Mouse (Mus musculus) lung, adult 2 months (tissue): ENCODE results near the gene Vps13d. TPM values are rescaled to one million over a fixed set of nuclear protein-coding genes. Genes with fewer than 3 reads are reported as not detected.

ENCODE experiments used
- DNase-seq: peaks from one replicate; pipeline ENCODE4 v3.0.0; 2022
- H3K4me1 ChIP-seq: fragments of 200-500 bp; 2 replicates; pipeline ENCODE4 v1.6.1; 2011; ENCODE audit warnings: low read length; ENCODE audit not compliant: control insufficient read depth, insufficient read depth
- H3K4me3 ChIP-seq: fragments of 200-500 bp; replicated peaks from 2 replicates; pipeline ENCODE3; 2011; ENCODE audit warnings: low read depth, mild to moderate bottlenecking, control low read depth, low read length; ENCODE audit errors: extremely low read depth
- CTCF ChIP-seq: fragments of 200-500 bp; IDR thresholded peaks from 2 replicates; pipeline ENCODE4 v1.5.1; 2011; ENCODE audit warnings: mild to moderate bottlenecking, low read length, control low read depth; ENCODE audit not compliant: insufficient read depth
- POLR2A ChIP-seq: fragments of 200-500 bp; IDR thresholded peaks from 2 replicates; pipeline ENCODE4 v1.6.1; 2011; ENCODE audit warnings: low read depth, mild to moderate bottlenecking, control low read depth, low read length, borderline replicate concordance; ENCODE audit errors: extremely low read depth
- WGBS: fragments of 180-500 bp; shearing (Covaris S2); methylation state at CpG from one replicate; pipeline ENCODE4 v1.1.7; 2018; 5-methylcytosine and 5-hydroxymethylcytosine counted together
- polyA plus RNA-seq: library from polyadenylated mRNA; depleted of rRNA; stranded (reverse); fragments of >200 nt; gene quantifications from 2 replicates; pipeline ENCODE4 v1.2.3, GENCODE M21; 2012

The Vps13d gene
- polyA plus RNA-seq, 1 experiment = 15.7 TPM

DNA sequence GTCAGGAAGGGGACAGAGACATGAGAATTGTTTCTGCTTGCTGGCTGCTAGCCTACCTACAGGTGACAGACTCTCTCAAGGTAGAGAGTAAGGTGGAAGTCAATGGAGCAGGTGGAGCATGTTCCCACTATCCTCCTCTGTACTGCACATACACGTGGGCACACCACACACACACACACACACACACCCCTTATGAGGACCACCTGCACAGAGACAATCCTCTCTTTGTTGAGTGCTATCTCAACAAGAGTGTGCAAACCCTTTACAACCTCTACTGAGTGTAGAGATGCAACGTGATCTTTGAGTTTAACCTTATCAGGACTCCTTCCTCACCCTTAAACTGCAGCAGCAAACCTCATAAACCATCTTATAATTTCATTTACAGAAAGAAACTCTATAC lies 8.5 kb upstream of the Vps13d start:
- WGBS = 42% methylated on average over 2 of the region's 2 CpGs
- H3K4me3 ChIP-seq = no peak overlapping the region
- peaks cover 17% of the 10 kb centered on the region for H3K4me1 ChIP-seq
- no peak for DNase-seq
- no peak for TF ChIP-seq CTCF
- no peak for TF ChIP-seq POLR2A

DNA sequence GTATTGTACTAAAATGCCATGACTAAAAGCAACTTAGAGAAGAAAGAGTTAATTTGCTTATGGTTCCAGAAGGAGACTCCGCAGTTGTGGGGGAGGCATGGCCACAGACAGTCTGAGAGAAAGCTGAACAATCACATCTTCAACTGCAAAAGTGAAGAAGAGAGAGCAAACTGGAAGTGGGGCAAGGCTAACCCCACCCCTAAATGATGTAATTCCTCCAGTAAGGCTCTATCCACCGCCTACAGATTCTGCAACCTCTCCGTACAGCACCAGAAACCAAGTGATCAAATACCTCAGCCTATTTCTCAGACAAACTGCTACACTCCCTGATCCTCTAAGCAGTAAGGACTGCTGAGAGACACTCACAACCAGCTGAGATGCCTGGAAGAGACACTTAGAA lies 6.6 kb upstream of the Vps13d start:
- no peak for TF ChIP-seq POLR2A
- TF ChIP-seq CTCF = no peak
- Histone ChIP-seq H3K4me3 (no peak overlapping the region), H3K4me1 (peaks cover 13% of the 10 kb centered on the region)
- WGBS = 46% methylated on average over 3 of the region's 3 CpGs
- DNase-seq = no peak

GRCm38 (mm10) chr4:145199982-145200699 lies 5.3 kb upstream of the Vps13d start:
- Histone ChIP-seq H3K4me3 (no peak overlapping the region), H3K4me1 (peaks cover 13% of the 10 kb centered on the region)
- no peak for TF ChIP-seq POLR2A
- no peak for TF ChIP-seq CTCF
- 15% methylated on average over 11 of the region's 11 CpGs for WGBS
- DNase-seq = peak; percentile 55

DNA sequence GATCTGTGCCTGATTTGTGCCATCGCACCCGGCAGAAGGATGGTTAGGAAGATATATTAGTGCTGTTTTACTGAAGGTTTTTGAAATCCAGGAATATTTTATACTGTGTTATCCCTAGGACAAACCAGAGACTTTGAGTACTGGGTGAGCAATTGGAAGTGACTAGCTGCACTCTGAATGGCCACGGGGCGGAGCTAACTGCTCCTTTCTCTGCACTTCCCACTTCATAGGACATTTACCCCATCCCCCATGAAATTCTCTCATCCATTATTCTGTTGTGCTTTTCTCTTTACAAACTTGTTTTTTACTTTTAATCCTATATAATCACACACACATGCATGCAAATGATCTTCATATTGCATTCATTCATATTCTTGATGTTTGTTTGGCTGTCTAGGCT lies 1.8 kb upstream of the Vps13d start:
- no peak overlapping the region for H3K4me3 ChIP-seq
- H3K4me1 ChIP-seq = peaks cover 19% of the 10 kb centered on the region
- WGBS = 79% methylated on average over 4 of the region's 4 CpGs
- TF ChIP-seq POLR2A = no peak
- TF ChIP-seq CTCF = peak; percentile 22; the same call in 1 of the 2 replicates
- no peak for DNase-seq

DNA sequence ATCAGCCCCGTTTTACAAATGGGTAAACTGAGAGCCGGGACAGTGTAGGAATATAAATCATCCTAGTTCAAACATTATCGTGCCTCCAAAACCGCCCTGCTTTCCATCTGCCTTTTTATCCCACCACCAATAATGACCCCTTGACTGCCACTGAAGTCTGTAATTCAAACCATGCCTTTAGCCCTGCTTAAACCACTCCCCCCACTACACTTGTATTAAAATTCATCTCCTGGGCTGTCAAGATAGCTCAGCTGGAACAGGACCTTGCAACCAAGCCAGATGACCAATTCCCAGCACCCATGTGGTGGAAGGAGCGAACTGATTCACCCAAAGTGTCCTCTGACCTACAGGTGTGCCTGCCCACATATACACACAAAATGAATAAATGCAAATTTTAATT lies 367 bp upstream of the Vps13d start:
- no peak overlapping the region for H3K4me3 ChIP-seq
- TF ChIP-seq CTCF (no peak), POLR2A (no peak)
- WGBS = 22% methylated on average over 5 of the region's 5 CpGs
- H3K4me1 ChIP-seq = peaks cover 6% of the 10 kb centered on the region
- DNase-seq = no peak

DNA sequence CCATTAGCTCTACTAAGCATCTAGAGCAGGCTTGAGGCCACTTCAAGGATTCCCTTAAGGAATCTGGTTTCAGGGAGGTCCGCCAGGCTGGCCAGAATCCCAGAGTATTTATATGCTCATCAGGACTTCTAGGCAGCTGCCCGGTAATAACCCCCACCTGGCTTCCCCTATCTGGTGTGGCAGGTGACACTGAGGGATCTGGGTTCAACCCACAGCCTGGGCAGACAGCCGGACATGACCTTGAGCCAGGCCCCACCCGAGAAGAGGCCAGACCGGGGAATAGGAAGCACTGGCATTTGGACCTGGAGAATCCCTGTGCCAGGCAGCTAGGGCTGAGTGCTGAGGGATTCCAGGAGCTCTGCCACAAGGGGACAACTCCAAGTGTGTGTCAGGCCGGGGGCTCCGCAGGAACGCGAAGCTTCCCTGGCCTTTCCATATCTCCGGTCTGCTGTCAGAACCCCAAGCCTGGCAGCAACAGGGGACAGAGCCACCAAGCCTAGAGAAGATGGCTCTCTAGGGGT lies 754 bp downstream of the Vps13d start:
- peak; percentile 45 for DNase-seq
- peak overlapping the region; percentile 77 for H3K4me3 ChIP-seq
- TF ChIP-seq POLR2A = 0 out of 2 replicates have a peak, but pooled peaks have one; percentile 12
- no peak for TF ChIP-seq CTCF
- under 1% methylated on average over 10 of the region's 10 CpGs for WGBS
- H3K4me1 ChIP-seq = peaks cover 5% of the 10 kb centered on the region; the same call in 1 of the 2 replicates

DNA sequence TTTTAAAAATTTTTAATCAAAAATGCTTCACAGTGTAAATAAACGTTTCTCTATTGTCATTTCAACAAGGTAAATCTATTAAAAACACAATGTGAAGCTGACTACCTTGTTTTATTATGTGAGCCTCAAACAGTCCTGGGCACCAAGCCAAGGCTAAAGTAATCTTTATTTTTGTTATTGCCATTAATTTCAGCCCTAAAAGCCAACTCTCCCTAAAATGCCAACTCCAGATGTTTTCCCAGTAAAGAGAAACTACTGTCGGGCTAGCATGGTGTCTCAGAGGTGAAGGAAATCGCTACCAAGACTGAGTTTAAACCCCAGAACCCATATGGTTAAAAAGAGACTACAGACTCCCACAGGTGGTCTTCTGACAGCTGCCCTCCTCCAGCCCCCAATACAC lies 1.4 kb downstream of the Vps13d start:
- H3K4me3 ChIP-seq = peak overlapping the region; percentile 77
- 28% methylated on average over 3 of the region's 3 CpGs for WGBS
- no peak for DNase-seq

DNA sequence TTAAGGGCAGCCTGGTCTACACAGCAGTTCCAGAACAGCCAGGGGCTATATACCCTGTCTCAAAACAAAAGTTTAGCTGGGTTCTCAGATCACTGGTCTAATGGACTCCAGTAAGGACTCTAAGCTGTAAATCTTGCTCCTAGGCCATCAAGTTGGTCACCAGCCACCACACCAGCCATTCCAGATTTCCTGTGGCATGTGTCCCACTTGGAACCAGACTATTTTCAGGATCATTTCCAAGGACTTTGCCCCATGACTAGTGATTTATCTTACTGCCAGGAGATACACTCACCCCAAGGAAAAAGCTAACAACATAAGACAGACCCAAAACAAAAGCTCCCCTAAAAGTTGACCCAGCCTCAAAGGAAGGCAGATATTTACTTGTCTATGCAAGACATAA lies 2.1 kb downstream of the Vps13d start:
- no peak for TF ChIP-seq CTCF
- no peak for TF ChIP-seq POLR2A

More for the DNA sequence above, 1.4 kb downstream of the Vps13d start:
- peaks cover 5% of the 10 kb centered on the region; the same call in 1 of the 2 replicates for H3K4me1 ChIP-seq
- TF ChIP-seq POLR2A (no peak), CTCF (no peak)

GRCm38 (mm10) chr4:145188561-145188960 lies 6.2 kb downstream of the Vps13d start:
- H3K4me3 ChIP-seq = no peak overlapping the region
- peaks cover 5% of the 10 kb centered on the region; the same call in 1 of the 2 replicates for H3K4me1 ChIP-seq
- DNase-seq = no peak
- TF ChIP-seq CTCF (no peak), POLR2A (no peak)

More for the DNA sequence above, 2.1 kb downstream of the Vps13d start:
- peaks cover 5% of the 10 kb centered on the region; the same call in 1 of the 2 replicates for H3K4me1 ChIP-seq
- H3K4me3 ChIP-seq = no peak overlapping the region
- no peak for DNase-seq

- no peak for TF ChIP-seq CTCF
- TF ChIP-seq POLR2A = no peak
- WGBS = 59% methylated on average over 2 of the region's 2 CpGs
- DNase-seq = no peak
- H3K4me3 ChIP-seq = no peak overlapping the region
- peaks cover 1% of the 10 kb centered on the region; the same call in 1 of the 2 replicates for H3K4me1 ChIP-seq
Observed at GRCm38 (mm10) chr4:145187619-145188018, 7.2 kb downstream of the Vps13d start.
